Mouse (Mus musculus): ENCODE results near the gene Fubp1. TPM values are rescaled to one million over a fixed set of nuclear protein-coding genes. Genes with fewer than 3 reads are reported as not detected.

Fubp1 gene
- total and polyA plus RNA-seq, 3 experiments: 196 to 202 TPM; not detected in 1

GRCm38 (mm10) chr3:152261948-152262347 lies 51.7 kb downstream of the Fubp1 start:
- H3K9me3 ChIP-seq (replicated peaks; ENCODE audit: insufficient read depth, low read length): no peaks in the 10 kb centered on the region
- no peak for DNase-seq (ENCODE audit: low read depth, low spot score)
- no peaks in the 10 kb centered on the region for H3K79me2 ChIP-seq (ENCODE audit: control insufficient read depth, insufficient read depth, low read length, poor library complexity)
- H3K27me3 ChIP-seq (ENCODE audit: control insufficient read depth in 1 of 2, insufficient read depth in 2 of 2, low read length in 2 of 2): no peaks in the 10 kb centered on the region
- H3K36me3 ChIP-seq (ENCODE audit: control insufficient read depth in 1 of 2, insufficient read depth in 2 of 2, low read length in 2 of 2): peaks cover 0 to 15% of the 10 kb centered on the region in 2 experiments; a peak in 2 of 4 replicates
- H3K9ac ChIP-seq (ENCODE audit: control insufficient read depth, low read depth, low read length, poor library complexity, severe bottlenecking): peak overlapping the region; percentile 45
- peak overlapping the region; percentile 47 to 63 for H3K4me3 ChIP-seq (ENCODE audit: control insufficient read depth in 1 of 2, insufficient read depth in 1 of 2, low read depth in 2 of 2, low read length in 2 of 2)
- H3K27ac ChIP-seq (ENCODE audit: control insufficient read depth, low read depth, low read length): peak overlapping the region; percentile 11; the same call in 1 of the 2 replicates
- peaks cover 0 to 13% of the 10 kb centered on the region in 2 experiments; a peak in 2 of 4 replicates for H3K4me1 ChIP-seq (ENCODE audit: control insufficient read depth in 1 of 2, insufficient read depth in 2 of 2, low read length in 2 of 2)
- TF ChIP-seq EP300 (IDR thresholded peaks at IDR 0.05; ENCODE audit: low read depth in 1 of 2, low read length in 2 of 2): peak in 1 of 2 experiments; percentile 61; a peak in 2 of 4 replicates
- TF ChIP-seq ETS1 (IDR thresholded peaks at IDR 0.05; ENCODE audit: low read depth, low read length): peak; percentile 82
- TF ChIP-seq ZNF384 (IDR thresholded peaks at IDR 0.05; ENCODE audit: low read depth, low read length): no peak
- no peak for TF ChIP-seq MAFK (IDR thresholded peaks at IDR 0.05; ENCODE audit: borderline replicate concordance, low read depth, low read length)
- 0 out of 2 replicates have a peak, but pooled peaks have one; percentile 24 for TF ChIP-seq BHLHE40 (IDR thresholded peaks at IDR 0.05; ENCODE audit: borderline replicate concordance, low read depth, low read length)
- peak; percentile 34; the same call in 1 of the 2 replicates for TF ChIP-seq ELF1 (IDR thresholded peaks at IDR 0.05; ENCODE audit: low read depth, low read length)
- TF ChIP-seq GABPA (IDR thresholded peaks at IDR 0.05; ENCODE audit: low read depth, low read length): no peak
- peak; percentile 42 for TF ChIP-seq GATA1 (IDR thresholded peaks at IDR 0.05; ENCODE audit: low read depth, low read length)
- TF ChIP-seq SIN3A (IDR thresholded peaks at IDR 0.05; ENCODE audit: low read length): peak; percentile 49; the same call in 1 of the 2 replicates
- 0 out of 2 replicates have a peak, but pooled peaks have one; percentile 13 for TF ChIP-seq MAZ (IDR thresholded peaks at IDR 0.05; ENCODE audit: low read depth, low read length)
- peak; percentile 36; the same call in 1 of the 2 replicates for TF ChIP-seq MYB (IDR thresholded peaks at IDR 0.05; ENCODE audit: low read depth, low read length)
- TF ChIP-seq TAL1 (IDR thresholded peaks at IDR 0.05; ENCODE audit: low read length): no peak
- peak; percentile 54; the same call in 1 of the 2 replicates for TF ChIP-seq USF1 (IDR thresholded peaks at IDR 0.05; ENCODE audit: low read depth, low read length)
- peak; percentile 35; the same call in 1 of the 2 replicates for TF ChIP-seq SMC3 (IDR thresholded peaks at IDR 0.05; ENCODE audit: low read depth, low read length)

GRCm38 (mm10) chr3:152264374-152264773 lies 54.2 kb downstream of the Fubp1 start:
- no peaks in the 10 kb centered on the region for H3K27me3 ChIP-seq (ENCODE audit: control insufficient read depth in 1 of 2, insufficient read depth in 2 of 2, low read length in 2 of 2)
- H3K9me3 ChIP-seq (replicated peaks; ENCODE audit: insufficient read depth, low read length): no peaks in the 10 kb centered on the region
- DNase-seq (ENCODE audit: low read depth, low spot score): no peak
- TF ChIP-seq MYB (IDR thresholded peaks at IDR 0.05; ENCODE audit: low read depth, low read length) (no peak), RCOR1 (IDR thresholded peaks at IDR 0.05; ENCODE audit: low read depth, low read length) (no peak), MAX (IDR thresholded peaks at IDR 0.05; ENCODE audit: low read length) (no peak), ZKSCAN1 (IDR thresholded peaks at IDR 0.05; ENCODE audit: low read depth, low read length) (no peak)
- H3K4me1 ChIP-seq (ENCODE audit: control insufficient read depth in 1 of 2, insufficient read depth in 2 of 2, low read length in 2 of 2): peaks cover 0 to 13% of the 10 kb centered on the region in 2 experiments; a peak in 2 of 4 replicates
- no peak overlapping the region for H3K9ac ChIP-seq (ENCODE audit: control insufficient read depth, low read depth, low read length, poor library complexity, severe bottlenecking)
- no peaks in the 10 kb centered on the region for H3K79me2 ChIP-seq (ENCODE audit: control insufficient read depth, insufficient read depth, low read length, poor library complexity)
- no peak overlapping the region for H3K4me3 ChIP-seq (ENCODE audit: control insufficient read depth in 1 of 2, insufficient read depth in 1 of 2, low read depth in 2 of 2, low read length in 2 of 2)
- peaks cover 0 to 15% of the 10 kb centered on the region in 2 experiments; a peak in 2 of 4 replicates for H3K36me3 ChIP-seq (ENCODE audit: control insufficient read depth in 1 of 2, insufficient read depth in 2 of 2, low read length in 2 of 2)
- no peak overlapping the region for H3K27ac ChIP-seq (ENCODE audit: control insufficient read depth, low read depth, low read length)

Data from MEL (cell line).